Mouse (Mus musculus) embryonic facial prominence, embryonic 14.5 days (tissue): Measurements from ENCODE around the gene Pdcd5. TPM values are rescaled to one million over a fixed set of nuclear protein-coding genes. Genes with fewer than 3 reads are reported as not detected.
A peak's percentile ranks its signal among the peaks of the same experiment; 100 is the strongest.

Source experiments
- ATAC-seq: fragments of 200-750 bp; cut with Nextera tagmentation; 2 replicates; pipeline ENCODE4 v1.8.0; 2017; ENCODE audit warnings: low read depth, moderate number of reproducible peaks, moderate TSS enrichment
- DNase-seq: peaks from one replicate; pipeline ENCODE4 v3.0.0-alpha.2; 2015; ENCODE audit warnings: low spot score
- H3K27ac ChIP-seq: fragments of 300-500 bp; sonication (generic); replicated peaks from 2 replicates; pipeline ENCODE4 v1.5.1; 2014; ENCODE audit warnings: low read depth, mild to moderate bottlenecking, low read length, moderate library complexity
- H3K27me3 ChIP-seq: fragments of 300-500 bp; sonication (generic); replicated peaks from 2 replicates; pipeline ENCODE4 v1.6.1; 2014; ENCODE audit warnings: low read length; ENCODE audit not compliant: control insufficient read depth, insufficient read depth
- H3K36me3 ChIP-seq: fragments of 300-500 bp; sonication (generic); 2 replicates; pipeline ENCODE4 v1.6.1; 2014; ENCODE audit warnings: low read length, mixed read lengths; ENCODE audit not compliant: control insufficient read depth, insufficient read depth
- H3K4me1 ChIP-seq: fragments of 300-500 bp; sonication (generic); 2 replicates; pipeline ENCODE4 v1.6.1; 2014; ENCODE audit warnings: antibody characterized with exemption, low read length; ENCODE audit not compliant: control insufficient read depth, insufficient read depth
- H3K4me2 ChIP-seq: fragments of 300-500 bp; sonication (generic); 2 replicates; pipeline ENCODE4 v1.6.1; 2014; ENCODE audit warnings: low read depth, mild to moderate bottlenecking, low read length, moderate library complexity, mixed read lengths
- H3K4me3 ChIP-seq: fragments of 300-500 bp; sonication (generic); 2 replicates; pipeline ENCODE4 v1.5.1; 2014; ENCODE audit warnings: low read depth, mild to moderate bottlenecking, low read length
- H3K9ac ChIP-seq: fragments of 300-500 bp; sonication (generic); 2 replicates; pipeline ENCODE4 v1.6.1; 2014; ENCODE audit warnings: low read depth, mild to moderate bottlenecking, low read length, moderate library complexity, mixed read lengths
- H3K9me3 ChIP-seq: fragments of 300-500 bp; sonication (generic); 2 replicates; pipeline ENCODE4 v1.6.1; 2016; ENCODE audit warnings: low read length; ENCODE audit not compliant: control insufficient read depth
- WGBS: fragments of 180-500 bp; shearing (Covaris S2); extraction: QIAGEN DNeasy Blood & Tissue Kit; methylation state at CpG from one replicate; pipeline ENCODE4 v1.1.7; 2014; 5-methylcytosine and 5-hydroxymethylcytosine counted together
- polyA plus RNA-seq: library from polyadenylated mRNA; unstranded; fragments of >200 nt; fragmentation: Nextera tagmentation; extraction: Ambion mirVana; gene quantifications from 2 replicates; pipeline ENCODE4 v1.2.1, GENCODE M21; 2014

Pdcd5 gene
- 272 and 275 TPM in 2 replicates for polyA plus RNA-seq

- H3K4me2 ChIP-seq: peak within 1 kb of the TSS; percentile 71
- no peaks in the 10 kb centered on the region for H3K9me3 ChIP-seq
- H3K27me3 ChIP-seq: no peaks in the 10 kb centered on the region
- ATAC-seq: peak; percentile 95
- H3K4me3 ChIP-seq: peak within 1 kb of the TSS; percentile 95
- H3K9ac ChIP-seq: peak within 1 kb of the TSS; percentile 95
- H3K36me3 ChIP-seq: peaks cover 35% of the 10 kb centered on the region
- peak; percentile 97 for DNase-seq
- WGBS: 0% methylated on average over 34 of the region's 64 CpGs
- no peaks in the 10 kb centered on the region for H3K4me1 ChIP-seq
- H3K27ac ChIP-seq: peak within 1 kb of the TSS; percentile 76
Observed at GRCm38 (mm10) chr7:35647101-35647698, at the start of gene Pdcd5. Gene Pdcd5 (minus strand): TSS chr7:35647521.

DNA sequence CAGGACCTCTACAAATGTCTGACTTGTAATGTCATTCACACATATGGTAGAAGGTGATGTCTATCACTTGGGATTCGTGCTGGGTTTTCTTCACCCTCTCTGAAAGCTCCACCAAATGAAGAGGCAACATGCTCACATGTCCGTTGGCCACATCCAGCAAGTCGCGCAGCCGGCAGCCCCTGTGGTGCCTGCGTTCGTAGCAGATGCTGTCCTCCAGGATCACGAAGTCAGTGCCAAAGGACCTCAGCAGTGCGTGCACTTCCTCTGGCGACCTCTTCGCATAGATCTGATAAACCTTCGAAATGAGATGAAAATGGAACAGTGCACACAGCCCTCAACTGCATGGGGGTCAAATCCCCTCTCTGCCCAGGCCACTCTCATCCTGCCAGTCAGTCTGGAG lies 45.3 kb upstream of the Pdcd5 start:
- Histone ChIP-seq H3K36me3 (peaks cover 23% of the 10 kb centered on the region; the same call in 1 of the 2 replicates), H3K27ac (no peak overlapping the region), H3K4me3 (no peak overlapping the region), H3K9me3 (no peaks in the 10 kb centered on the region), H3K9ac (no peak overlapping the region), H3K4me2 (no peak overlapping the region), H3K4me1 (peaks cover 6% of the 10 kb centered on the region; the same call in 1 of the 2 replicates), H3K27me3 (no peaks in the 10 kb centered on the region)
- 93% methylated on average over 12 of the region's 12 CpGs for WGBS
- ATAC-seq (no peak), DNase-seq (no peak)

- ATAC-seq (no peak), DNase-seq (no peak)
- Histone ChIP-seq H3K27ac (no peak overlapping the region), H3K4me2 (no peak overlapping the region), H3K4me1 (peaks cover 11% of the 10 kb centered on the region), H3K9ac (no peak overlapping the region), H3K9me3 (no peaks in the 10 kb centered on the region), H3K36me3 (peaks cover 23% of the 10 kb centered on the region; the same call in 1 of the 2 replicates), H3K4me3 (no peak overlapping the region), H3K27me3 (no peaks in the 10 kb centered on the region)
- WGBS: 71% methylated on average over 14 of the region's 14 CpGs
Observed at GRCm38 (mm10) chr7:35692117-35692516, 44.8 kb upstream of the Pdcd5 start.

DNA sequence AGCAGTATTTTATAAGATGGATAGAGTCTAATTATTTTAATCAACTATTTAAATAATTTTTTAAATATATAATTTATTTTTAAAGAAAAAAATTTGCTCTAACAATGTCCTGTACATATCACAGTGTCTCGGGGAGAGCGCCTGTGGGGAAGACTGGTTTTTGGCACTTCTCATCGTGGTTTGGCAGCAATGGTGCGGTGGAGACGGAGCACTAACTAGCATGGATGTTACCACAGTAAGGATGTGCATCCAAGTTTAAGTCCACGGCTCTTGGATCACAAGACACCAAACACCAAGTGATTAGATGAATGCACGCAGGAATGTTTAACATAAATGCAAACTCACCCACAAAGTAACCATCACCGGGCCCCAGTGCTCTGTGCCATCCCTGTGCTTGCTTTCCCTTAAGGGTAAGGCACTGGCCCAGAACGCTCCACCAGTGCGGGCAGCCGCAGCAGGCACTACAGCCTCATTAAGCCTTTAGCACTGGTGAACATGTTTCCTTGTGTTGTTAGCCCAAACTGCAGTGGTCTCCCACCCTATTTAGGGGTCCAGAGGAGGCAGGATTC lies 41.5 kb upstream of the Pdcd5 start:
- peaks cover 23% of the 10 kb centered on the region; the same call in 1 of the 2 replicates for H3K36me3 ChIP-seq
- ATAC-seq (peak; percentile 55; the same call in 1 of the 2 replicates), DNase-seq (peak; percentile 80)
- no peak overlapping the region for H3K4me2 ChIP-seq
- no peaks in the 10 kb centered on the region for H3K27me3 ChIP-seq
- no peak overlapping the region for H3K9ac ChIP-seq
- no peak overlapping the region for H3K4me3 ChIP-seq
- no peaks in the 10 kb centered on the region for H3K9me3 ChIP-seq
- peaks cover 13% of the 10 kb centered on the region for H3K4me1 ChIP-seq
- no peak overlapping the region for H3K27ac ChIP-seq
- 60% methylated on average over 11 of the region's 11 CpGs for WGBS

- 53% methylated on average over 9 of the region's 9 CpGs for WGBS
Observed at GRCm38 (mm10) chr7:35688276-35688675, 41.0 kb upstream of the Pdcd5 start.

GRCm38 (mm10) chr7:35687229-35687628 lies 39.9 kb upstream of the Pdcd5 start:
- WGBS: 27% methylated on average over 10 of the region's 10 CpGs
- H3K9me3 ChIP-seq: no peaks in the 10 kb centered on the region
- peak; percentile 51 for DNase-seq
- ATAC-seq: no peak
- no peak overlapping the region for H3K4me3 ChIP-seq
- H3K4me2 ChIP-seq: peak overlapping the region; percentile 40
- H3K27me3 ChIP-seq: no peaks in the 10 kb centered on the region
- no peak overlapping the region for H3K27ac ChIP-seq
- peaks cover 19% of the 10 kb centered on the region; the same call in 1 of the 2 replicates for H3K36me3 ChIP-seq
- peaks cover 13% of the 10 kb centered on the region for H3K4me1 ChIP-seq
- H3K9ac ChIP-seq: no peak overlapping the region

More at GRCm38 (mm10) chr7:35688276-35688675, 41.0 kb upstream of the Pdcd5 start:
- Histone ChIP-seq H3K9me3 (no peaks in the 10 kb centered on the region), H3K36me3 (peaks cover 23% of the 10 kb centered on the region; the same call in 1 of the 2 replicates), H3K4me2 (no peak overlapping the region), H3K4me3 (no peak overlapping the region), H3K27ac (no peak overlapping the region), H3K27me3 (no peaks in the 10 kb centered on the region), H3K9ac (no peak overlapping the region), H3K4me1 (peaks cover 13% of the 10 kb centered on the region)
- ATAC-seq (0 out of 2 replicates have a peak, but pooled peaks have one; percentile 4), DNase-seq (peak; percentile 28)

DNA sequence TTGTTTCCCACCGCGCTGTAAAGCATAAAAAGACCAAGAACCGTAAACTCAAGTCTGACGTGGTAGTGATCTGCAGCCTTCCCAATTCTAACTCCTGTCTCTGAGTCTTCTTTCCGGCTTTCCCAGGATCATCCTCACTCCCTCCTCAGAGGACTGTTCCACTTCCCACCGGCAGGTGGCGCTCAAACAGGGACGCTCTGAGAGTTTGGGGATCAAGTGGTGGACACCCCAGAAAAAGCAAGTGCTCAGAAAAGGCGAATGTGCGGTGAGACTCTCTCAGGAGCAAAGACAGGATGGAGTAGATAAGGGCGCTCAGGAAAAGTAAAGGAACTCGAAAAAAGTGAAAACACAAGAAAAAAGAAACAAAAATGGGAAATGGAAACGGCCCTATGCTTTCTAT lies 39.4 kb upstream of the Pdcd5 start:
- no peak overlapping the region for H3K9ac ChIP-seq
- ATAC-seq: peak; percentile 21; the same call in 1 of the 2 replicates
- H3K9me3 ChIP-seq: peaks cover under 1% of the 10 kb centered on the region; the same call in 1 of the 2 replicates
- H3K4me2 ChIP-seq: peak overlapping the region; percentile 40
- H3K4me3 ChIP-seq: no peak overlapping the region
- peaks cover 13% of the 10 kb centered on the region for H3K4me1 ChIP-seq
- peak overlapping the region; percentile 41; the same call in 1 of the 2 replicates for H3K27ac ChIP-seq
- WGBS: 26% methylated on average over 13 of the region's 13 CpGs
- no peaks in the 10 kb centered on the region for H3K27me3 ChIP-seq
- peaks cover 15% of the 10 kb centered on the region; the same call in 1 of the 2 replicates for H3K36me3 ChIP-seq
- DNase-seq: peak; percentile 38

DNA sequence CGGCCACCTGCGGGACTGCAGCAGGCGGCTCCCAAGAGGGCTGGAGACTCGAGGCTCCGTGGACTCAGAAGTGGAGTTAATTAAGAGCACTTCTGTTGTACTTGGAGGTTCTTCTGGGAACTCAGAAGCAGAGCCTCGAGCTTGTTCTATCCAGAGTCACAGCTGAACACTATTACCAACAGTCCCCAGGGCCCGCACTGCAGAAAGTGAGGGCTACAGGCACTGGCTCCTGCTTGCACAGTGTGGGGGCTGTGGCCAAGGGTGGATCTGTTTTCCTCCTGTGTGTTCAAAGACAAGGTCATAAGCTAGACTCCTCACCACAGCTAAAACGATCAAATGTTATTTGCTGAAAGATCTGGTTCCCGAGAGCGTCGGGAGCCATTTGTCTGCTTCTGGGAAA lies 38.9 kb upstream of the Pdcd5 start:
- peaks cover 13% of the 10 kb centered on the region for H3K4me1 ChIP-seq
- H3K27ac ChIP-seq: peak overlapping the region; percentile 41
- H3K4me3 ChIP-seq: no peak overlapping the region
- WGBS: 36% methylated on average over 11 of the region's 11 CpGs
- peak; percentile 70 for ATAC-seq
- peak; percentile 50 for DNase-seq
- no peak overlapping the region for H3K9ac ChIP-seq
- peaks cover 15% of the 10 kb centered on the region; the same call in 1 of the 2 replicates for H3K36me3 ChIP-seq
- H3K27me3 ChIP-seq: no peaks in the 10 kb centered on the region
- H3K4me2 ChIP-seq: peak overlapping the region; percentile 21; the same call in 1 of the 2 replicates
- peaks cover 4% of the 10 kb centered on the region; the same call in 1 of the 2 replicates for H3K9me3 ChIP-seq
